Comparison of ENCODE assay signal across 11 mouse cellular contexts in the genomic region with DNA sequence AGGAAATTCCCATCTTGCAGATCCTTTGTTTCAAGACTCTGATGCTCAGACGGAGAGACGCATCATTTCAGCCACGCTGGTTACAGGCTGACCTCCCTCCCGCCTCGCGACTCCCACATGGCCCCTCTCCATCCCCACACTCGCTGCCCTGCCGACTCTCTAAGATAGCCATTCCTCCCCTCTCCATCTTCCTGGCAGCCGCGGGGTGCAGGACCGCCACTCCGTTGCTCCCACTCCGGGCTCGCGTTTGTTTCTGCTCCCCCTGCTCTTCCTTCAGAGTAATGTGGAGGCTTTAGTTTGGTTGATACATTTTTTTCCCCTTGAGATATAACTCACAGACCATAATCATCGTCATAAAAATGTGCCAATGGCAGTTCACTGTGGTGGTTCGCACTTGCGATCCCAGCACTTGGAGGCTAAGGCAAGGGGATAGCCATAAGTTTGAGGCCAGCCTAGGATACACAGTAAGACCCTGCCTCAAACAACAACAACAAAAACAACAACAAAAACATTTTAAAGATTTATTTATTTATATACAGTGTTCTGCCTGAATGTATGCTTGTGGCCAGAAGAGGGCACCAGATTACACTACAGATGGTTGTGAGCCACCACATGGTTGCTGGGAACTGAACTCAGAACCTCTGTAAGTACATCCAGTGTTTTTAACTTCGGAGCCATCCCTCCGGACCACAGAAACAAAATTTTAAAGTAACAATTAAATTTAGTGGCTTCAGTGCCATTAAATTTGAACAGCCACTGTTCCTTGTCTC. TPM values are rescaled to one million over a fixed set of nuclear protein-coding genes. Genes with fewer than 3 reads are reported as not detected.
A peak's percentile ranks its signal among the peaks of the same experiment; 100 is the strongest.
DNase-seq lines count a peak whose midpoint lies in the region; ATAC-seq lines count a peak whose summit lies in the region.
"Had no signal": no experiment of that assay in that cellular context is flagged by ENCODE, and none has a peak within 500 bp of the region (broad histone marks: within the 10 kb centered on the region; RNA-seq: fewer than 3 reads in every experiment).

No protein-coding gene starts in this region.

- no peak for ATAC-seq in hindbrain, embryonic 11.5 days (ENCODE audit: low FRiP score)
- no peak for ATAC-seq in forebrain, embryonic 14.5 days
- ATAC-seq in limb, embryonic 13.5 days (ENCODE audit: low FRiP score, low read depth): no peak

- no peak overlapping the region; the same call in 1 of the 2 replicates for H3K4me2 ChIP-seq in hindbrain, embryonic 11.5 days (replicated peaks; ENCODE audit: low read depth, low read length)
- H3K4me2 ChIP-seq in forebrain, embryonic 14.5 days (ENCODE audit: low read length): peak overlapping the region; percentile 16; the same call in 1 of the 2 replicates
- H3K4me2 ChIP-seq in limb, embryonic 13.5 days (replicated peaks): 0 out of 2 replicates have a peak overlapping the region, but pooled peaks have one; percentile 29

- H3K9ac ChIP-seq in hindbrain, embryonic 11.5 days (ENCODE audit: low read depth, low read length): 0 out of 2 replicates have a peak overlapping the region, but pooled peaks have one; percentile 19
- no peak overlapping the region for H3K9ac ChIP-seq in forebrain, embryonic 14.5 days (ENCODE audit: low read length)
- no peak overlapping the region for H3K9ac ChIP-seq in limb, embryonic 13.5 days

- no peaks in the 10 kb centered on the region for H3K36me3 ChIP-seq in hindbrain, embryonic 11.5 days (ENCODE audit: control insufficient read depth, insufficient read depth, low read length)
- H3K36me3 ChIP-seq in hindbrain, embryonic 10.5 days: no peaks in the 10 kb centered on the region
- H3K36me3 ChIP-seq in forebrain, embryonic 14.5 days (ENCODE audit: control insufficient read depth, insufficient read depth, low read length): no peaks in the 10 kb centered on the region
- no peaks in the 10 kb centered on the region for H3K36me3 ChIP-seq in limb, embryonic 13.5 days

- no peak for DNase-seq in hindbrain, embryonic 11.5 days (ENCODE audit: low spot score)
- DNase-seq in hindbrain, embryonic 10.5 days (ENCODE audit: low spot score): no peak
- DNase-seq in ES-CJ7 (ENCODE audit: low read depth, low spot score): peak; percentile 61
- DNase-seq in forebrain, embryonic 14.5 days (ENCODE audit: low spot score): no peak
- DNase-seq in Muller cell, postnatal 12 days (ENCODE audit: inconsistent ontology term): no peak
- no peak for DNase-seq in adrenal gland, adult 8-10 months
- DNase-seq in natural killer cell, adult 2 months (ENCODE audit: low spot score in 2 of 2): no peak
- DNase-seq: adrenal gland, postnatal 25 days; retina, postnatal 1 day; thymus, adult 18-20 months had no signal

- WGBS in hindbrain, embryonic 11.5 days: 24% methylated on average over 20 of the region's 20 CpGs
- WGBS in hindbrain, embryonic 10.5 days: 21% methylated on average over 20 of the region's 20 CpGs
- 25% methylated on average over 20 of the region's 20 CpGs for whole genome bisulfite sequencing in forebrain, embryonic 14.5 days
- 27% methylated on average over 20 of the region's 20 CpGs for WGBS in limb, embryonic 13.5 days

- no peak overlapping the region for H3K4me3 ChIP-seq in hindbrain, embryonic 11.5 days (ENCODE audit: low read depth, low read length)
- no peak overlapping the region; the same call in 1 of the 2 replicates for H3K4me3 ChIP-seq in hindbrain, embryonic 10.5 days
- no peak overlapping the region for H3K4me3 ChIP-seq in forebrain, embryonic 14.5 days (ENCODE audit: low read depth, low read length)
- H3K4me3 ChIP-seq in limb, embryonic 13.5 days: no peak overlapping the region

- H3K9me3 ChIP-seq in hindbrain, embryonic 11.5 days (ENCODE audit: control insufficient read depth, low read length): no peaks in the 10 kb centered on the region
- peaks cover 9% of the 10 kb centered on the region for H3K9me3 ChIP-seq in hindbrain, embryonic 10.5 days
- 0 out of 2 replicates have a peak, but pooled peaks cover 5% of the 10 kb centered on the region for H3K9me3 ChIP-seq in forebrain, embryonic 14.5 days (replicated peaks; ENCODE audit: control insufficient read depth, low read length)
- H3K9me3 ChIP-seq in limb, embryonic 13.5 days: peaks cover 11% of the 10 kb centered on the region

- H3K27ac ChIP-seq in hindbrain, embryonic 11.5 days (ENCODE audit: low read depth, low read length): no peak overlapping the region
- H3K27ac ChIP-seq in hindbrain, embryonic 10.5 days: no peak overlapping the region
- no peak overlapping the region for H3K27ac ChIP-seq in forebrain, embryonic 14.5 days (ENCODE audit: low read depth, low read length)
- no peak overlapping the region for H3K27ac ChIP-seq in limb, embryonic 13.5 days

- H3K4me1 ChIP-seq in hindbrain, embryonic 11.5 days (replicated peaks; ENCODE audit: control insufficient read depth, insufficient read depth, low read length): 0 out of 2 replicates have a peak, but pooled peaks cover 2% of the 10 kb centered on the region
- peaks cover 26% of the 10 kb centered on the region for H3K4me1 ChIP-seq in hindbrain, embryonic 10.5 days (replicated peaks)
- no peaks in the 10 kb centered on the region for H3K4me1 ChIP-seq in forebrain, embryonic 14.5 days (ENCODE audit: control insufficient read depth, insufficient read depth, low read length)
- peaks cover 11% of the 10 kb centered on the region; the same call in 1 of the 2 replicates for H3K4me1 ChIP-seq in limb, embryonic 13.5 days

- peaks cover 3% of the 10 kb centered on the region; the same call in 1 of the 2 replicates for H3K27me3 ChIP-seq in hindbrain, embryonic 11.5 days (ENCODE audit: control insufficient read depth, insufficient read depth, low read length)
- peaks cover 30% of the 10 kb centered on the region for H3K27me3 ChIP-seq in hindbrain, embryonic 10.5 days (ENCODE audit: insufficient read depth, poor library complexity, severe bottlenecking)
- H3K27me3 ChIP-seq in forebrain, embryonic 14.5 days (replicated peaks; ENCODE audit: control insufficient read depth, insufficient read depth, low read length): no peaks in the 10 kb centered on the region
- H3K27me3 ChIP-seq in limb, embryonic 13.5 days: peaks cover 27% of the 10 kb centered on the region

RNA-seq across cellular contexts. Expression of a gene that starts 11.5 kb away (rescaled TPM):
- 76.3 and 97.6 TPM in 2 replicates for polyA plus RNA-seq in hindbrain, embryonic 11.5 days (2014; fragmentation: Nextera tagmentation; extraction: Ambion mirVana)
- polyA plus RNA-seq in hindbrain, embryonic 10.5 days (2016; fragmentation: Nextera tagmentation; extraction: Ambion mirVana): 51.7 and 54.0 TPM in 2 replicates
- polyA plus RNA-seq in forebrain, embryonic 14.5 days (2014; fragmentation: Nextera tagmentation; extraction: Ambion mirVana): 66.8 and 75.9 TPM in 2 replicates
- 52.4 and 54.6 TPM in 2 replicates for polyA plus RNA-seq in limb, embryonic 13.5 days (2015; fragmentation: Nextera tagmentation; extraction: Ambion mirVana)
- 10 to 100 TPM; 50.9 to 64.5 (median 54.8) TPM for total RNA-seq in adrenal gland, adult 8-10 months (2022)

RNA-seq across cellular contexts. Expression of a gene that starts 18.4 kb away (rescaled TPM):
- polyA plus RNA-seq in hindbrain, embryonic 11.5 days (2014; fragmentation: Nextera tagmentation; extraction: Ambion mirVana): 0.32 and 1.3 TPM in 2 replicates
- 0.30 and 0.31 TPM in 2 replicates for polyA plus RNA-seq in hindbrain, embryonic 10.5 days (2016; fragmentation: Nextera tagmentation; extraction: Ambion mirVana)
- polyA plus RNA-seq in forebrain, embryonic 14.5 days (2014; fragmentation: Nextera tagmentation; extraction: Ambion mirVana): 0.32 and 0.51 TPM in 2 replicates
- polyA plus RNA-seq in limb, embryonic 13.5 days (2015; fragmentation: Nextera tagmentation; extraction: Ambion mirVana): 0.83 and 2.0 TPM in 2 replicates
- 10 to 100 TPM in 2 of 4 experiments, 1 to 10 TPM in 2; 7.6 to 12.1 (median 10.1) TPM for total RNA-seq in adrenal gland, adult 8-10 months (2022)

RNA-seq across cellular contexts. Expression of a gene that starts 51.5 kb away (rescaled TPM):
- 1.9 and 2.7 TPM in 2 replicates for polyA plus RNA-seq in hindbrain, embryonic 11.5 days (2014; fragmentation: Nextera tagmentation; extraction: Ambion mirVana)
- polyA plus RNA-seq in hindbrain, embryonic 10.5 days (2016; fragmentation: Nextera tagmentation; extraction: Ambion mirVana): 2.0 and 3.5 TPM in 2 replicates
- 1.8 and 2.0 TPM in 2 replicates for polyA plus RNA-seq in forebrain, embryonic 14.5 days (2014; fragmentation: Nextera tagmentation; extraction: Ambion mirVana)
- 6.7 and 9.2 TPM in 2 replicates for polyA plus RNA-seq in limb, embryonic 13.5 days (2015; fragmentation: Nextera tagmentation; extraction: Ambion mirVana)
- total RNA-seq in adrenal gland, adult 8-10 months (2022): 1 to 10 TPM; 4.0 to 6.3 (median 4.9) TPM
